Mouse (Mus musculus) liver, postnatal 0 days (tissue): ENCODE data around the gene Ttc29.

Source experiments
- CTCF ChIP-seq: sonication (generic); IDR thresholded peaks from 2 replicates; pipeline ENCODE4 v1.5.1; 2016; ENCODE audit warnings: antibody characterized with exemption, low read depth
- EP300 ChIP-seq: IDR thresholded peaks from 2 replicates; pipeline ENCODE4 v1.6.1; 2016; ENCODE audit warnings: antibody characterized with exemption, low read depth, mild to moderate bottlenecking

DNA sequence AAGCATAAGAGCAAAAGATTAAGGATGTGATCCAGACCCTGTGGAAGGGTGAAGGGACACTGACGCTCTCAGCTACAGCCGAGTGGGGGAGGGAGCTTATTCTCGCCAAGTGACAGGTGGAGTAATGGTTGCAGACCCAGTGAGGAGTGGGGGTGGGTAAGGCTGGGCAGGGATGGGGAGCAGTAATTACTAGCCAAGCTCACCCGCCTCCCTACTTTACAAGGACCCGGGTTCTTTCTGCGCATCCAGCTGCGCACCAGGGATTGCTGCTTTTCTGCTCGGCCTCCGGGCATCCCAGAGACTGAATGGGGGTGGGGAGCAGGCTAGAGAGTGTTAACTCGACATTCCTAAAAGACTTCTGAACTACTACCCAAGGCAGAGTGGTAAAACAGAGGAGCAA is 213.4 kb downstream of the Ttc29 start:
- TF ChIP-seq CTCF (no peak), EP300 (no peak)
